Mouse (Mus musculus): Measurements from ENCODE around the gene Fam222b. TPM values are rescaled to one million over a fixed set of nuclear protein-coding genes. Genes with fewer than 3 reads are reported as not detected.
"Not testable (repeated sequence)": the region's sequence is repeated elsewhere in the genome, so short reads cannot be mapped to it uniquely, and the experiment has no call there.

Fam222b gene
- total RNA-seq, 2 experiments from 2014 or later = 26.1 to 26.6 TPM

DNA sequence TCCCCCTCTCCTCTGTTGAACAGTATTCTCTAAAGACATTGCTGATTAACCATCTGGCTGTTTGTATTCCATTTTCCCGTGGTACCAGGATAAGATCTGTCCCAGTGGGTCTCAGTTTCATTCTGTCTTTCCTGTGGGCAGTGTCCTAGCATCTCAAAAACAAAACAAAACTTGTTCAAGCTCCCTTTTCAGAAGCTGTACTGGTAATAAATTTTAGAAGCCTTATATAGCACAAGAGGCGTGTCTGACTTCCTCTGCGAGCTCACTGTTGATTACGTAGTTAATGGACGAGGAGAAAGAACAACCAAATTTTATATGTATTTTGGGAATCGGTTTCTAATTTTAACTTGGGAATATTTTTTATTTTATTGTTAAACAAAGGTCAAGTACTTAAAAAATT lies 31.2 kb downstream of the Fam222b start:
- DNase-seq (ENCODE audit: extremely low spot score in 1 of 2, low spot score in 2 of 2) = no peak
- intact Hi-C loops (cut with DNase I) = no loop called here

DNA sequence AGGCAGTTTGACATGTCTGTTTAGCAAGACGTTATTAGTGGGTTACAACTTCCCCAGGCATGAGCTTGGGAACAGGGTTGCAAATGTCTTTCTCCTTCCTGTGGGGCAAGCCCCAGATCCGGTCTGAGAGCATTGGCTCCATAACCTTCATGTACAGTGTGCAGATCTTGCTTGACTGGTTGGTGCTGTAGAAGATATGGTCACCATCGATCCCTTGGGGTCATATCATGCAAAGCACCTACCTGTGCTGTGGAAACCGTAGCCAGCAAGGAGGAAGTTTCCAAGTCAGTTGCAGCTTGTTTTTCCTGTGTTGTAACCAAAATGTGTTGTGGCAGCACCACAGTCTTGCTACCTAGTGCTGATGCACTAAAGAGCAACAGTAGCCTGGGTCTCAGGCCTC lies 32.3 kb downstream of the Fam222b start:
- DNase-seq (ENCODE audit: extremely low spot score in 1 of 2, low spot score in 2 of 2) = no peak
- intact Hi-C loops (cut with DNase I) = no loop called here

DNA sequence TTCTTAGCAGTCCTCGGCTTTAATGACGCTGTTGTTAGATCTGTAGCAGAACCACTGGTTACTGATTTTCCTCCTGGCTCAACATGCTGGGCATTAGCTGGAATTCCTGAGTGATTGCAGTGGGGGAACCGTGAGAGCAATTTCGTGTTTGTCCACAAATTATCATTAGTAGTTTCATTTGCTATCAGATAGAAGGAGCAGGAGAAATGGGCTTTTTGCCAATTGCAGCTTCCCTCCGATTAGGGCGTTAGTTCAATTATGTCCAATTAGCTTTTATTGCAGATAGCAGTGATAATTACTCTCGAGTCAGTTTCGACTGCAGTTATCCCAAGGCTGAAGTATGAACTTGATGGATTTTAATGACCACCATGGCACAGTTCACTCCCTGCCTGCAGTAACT lies 35.0 kb downstream of the Fam222b start:
- intact Hi-C loops (cut with DNase I) = no loop called here
- DNase-seq (ENCODE audit: extremely low spot score in 1 of 2, low spot score in 2 of 2) = no peak

DNA sequence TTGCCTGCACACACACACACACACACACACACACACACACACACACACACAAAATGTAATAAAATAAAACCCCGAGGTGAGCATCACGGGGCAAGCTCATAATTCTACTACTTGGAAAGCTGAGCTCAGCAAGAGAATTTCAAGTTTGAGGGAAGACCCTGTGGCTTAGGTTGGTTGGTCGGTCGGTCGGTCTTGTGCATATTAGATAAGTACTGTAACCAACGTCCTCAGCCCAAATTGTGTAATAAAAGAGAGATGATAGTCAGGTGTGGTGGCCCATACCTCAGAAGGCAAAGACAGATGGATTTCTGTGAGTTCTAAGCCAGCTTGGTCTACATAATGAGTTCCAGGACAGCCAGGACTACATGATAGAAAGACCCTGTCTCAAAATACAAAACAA lies 39.5 kb downstream of the Fam222b start:
- intact Hi-C loops (cut with DNase I) = no loop called here
- no peak for DNase-seq (ENCODE audit: extremely low spot score in 1 of 2, low spot score in 2 of 2)

DNA sequence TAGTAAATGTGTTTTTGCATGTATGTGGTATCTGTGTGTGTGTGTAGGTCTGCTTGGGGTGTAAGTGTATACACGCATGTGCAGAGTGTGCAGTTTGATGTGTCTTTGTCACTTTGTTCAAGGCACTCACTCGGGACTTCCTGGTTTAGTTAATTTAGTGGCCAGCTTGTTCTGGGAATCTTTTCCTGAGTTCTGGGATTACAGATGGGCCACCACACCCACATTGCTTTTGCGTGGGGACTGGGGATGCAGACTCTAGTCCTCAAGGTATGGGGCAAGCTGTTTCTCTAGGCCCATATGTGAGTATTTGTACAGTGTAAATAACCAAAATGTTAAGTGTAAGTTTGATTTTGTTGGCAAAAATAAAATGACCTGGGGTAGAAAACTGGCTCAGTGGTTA lies 39.9 kb downstream of the Fam222b start:
- no peak for DNase-seq (ENCODE audit: extremely low spot score in 1 of 2, low spot score in 2 of 2)
- intact Hi-C loops (cut with DNase I) = no loop called here

DNA sequence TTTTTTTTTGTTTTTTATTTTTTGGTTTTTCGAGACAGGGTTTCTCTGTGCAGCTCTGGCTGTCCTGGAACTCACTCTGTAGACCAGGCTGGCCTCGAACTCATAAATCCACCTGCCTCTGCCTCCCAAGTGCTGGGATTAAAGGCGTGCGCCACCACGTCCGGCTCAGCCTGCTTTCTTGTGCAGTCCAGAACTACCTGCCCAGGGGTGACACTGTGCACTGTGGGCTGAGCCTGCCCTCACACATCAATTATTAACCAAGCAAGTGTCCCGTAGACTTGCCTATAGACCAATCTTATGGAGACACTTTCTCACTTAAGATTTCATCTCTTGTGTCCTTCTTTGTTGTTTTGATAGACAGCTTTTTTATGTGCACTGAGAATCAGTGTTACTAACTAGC lies 40.9 kb downstream of the Fam222b start:
- intact Hi-C loops (cut with DNase I) = loop anchor here (5.0 kb wide), 1 partner anchor 38 kb away; no protein-coding TSS in a partner anchor
- DNase-seq (ENCODE audit: extremely low spot score in 1 of 2, low spot score in 2 of 2) = not testable (repeated sequence)

DNA sequence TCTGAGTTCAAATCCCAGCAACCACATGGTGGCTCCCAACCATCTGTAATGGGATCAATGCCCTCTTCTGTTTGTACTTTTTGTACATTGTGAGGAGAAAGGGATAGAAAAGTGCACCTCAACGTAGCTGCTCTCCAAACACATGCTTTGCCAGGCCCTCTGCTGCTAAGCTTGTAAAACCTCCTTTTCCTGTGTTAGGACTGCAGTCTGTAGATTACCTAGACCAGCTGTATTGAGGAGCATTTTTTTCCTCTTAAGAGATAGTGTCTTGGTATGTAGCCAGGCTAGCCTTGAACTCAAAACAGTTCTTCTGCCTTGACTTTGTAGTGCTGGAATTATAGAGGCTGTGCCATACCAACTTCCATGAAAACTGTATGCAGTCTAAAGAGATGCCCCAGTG lies 41.7 kb downstream of the Fam222b start:
- intact Hi-C loops (cut with DNase I) = loop anchor here (5.0 kb wide), 1 partner anchor 39 kb away; no protein-coding TSS in a partner anchor
- DNase-seq (ENCODE audit: extremely low spot score in 1 of 2, low spot score in 2 of 2) = no peak

DNA sequence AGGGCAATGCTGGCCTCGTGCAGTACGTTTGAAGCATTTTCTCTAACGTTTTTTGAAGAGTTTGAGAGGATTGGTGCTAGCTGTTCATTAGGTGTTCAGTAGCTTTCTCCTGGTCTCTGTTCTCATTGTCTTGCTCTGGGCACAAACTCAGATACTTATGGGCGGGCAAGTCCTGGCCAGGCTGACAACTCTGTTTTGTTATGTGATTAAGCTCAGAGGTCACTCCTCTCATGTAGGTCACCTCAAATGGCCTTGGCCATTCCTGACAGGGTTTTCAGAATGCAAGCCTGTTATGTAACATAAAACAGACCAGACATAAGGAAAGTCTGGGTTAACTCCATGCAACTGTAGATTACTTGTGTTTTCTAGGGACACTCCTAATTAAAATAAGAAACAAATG lies 43.1 kb downstream of the Fam222b start:
- intact Hi-C loops (cut with DNase I) = loop anchor here (5.0 kb wide), 1 partner anchor 40 kb away; no protein-coding TSS in a partner anchor
- DNase-seq (ENCODE audit: extremely low spot score in 1 of 2, low spot score in 2 of 2) = no peak

DNA sequence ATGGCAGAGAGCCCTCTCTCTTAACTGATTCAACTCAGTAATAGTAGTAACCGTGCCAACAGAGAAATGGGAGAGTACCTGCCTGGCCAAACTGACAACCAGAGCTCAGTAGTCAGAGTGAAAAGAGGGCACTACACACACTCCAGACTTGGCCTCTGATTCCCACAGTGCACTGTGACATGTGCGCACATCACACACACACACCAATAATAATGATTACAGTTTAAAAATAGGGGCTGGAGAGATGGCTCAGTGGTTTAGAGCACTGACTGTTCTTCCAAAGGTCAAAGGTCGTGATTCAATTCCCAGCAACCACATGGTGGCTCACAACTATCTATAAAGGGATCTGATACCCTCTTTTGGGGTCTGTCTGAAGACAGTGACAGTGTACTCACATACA lies 43.6 kb downstream of the Fam222b start:
- DNase-seq (ENCODE audit: extremely low spot score in 1 of 2, low spot score in 2 of 2) = no peak
- intact Hi-C loops (cut with DNase I) = loop anchor here (5.0 kb wide), 1 partner anchor 41 kb away; no protein-coding TSS in a partner anchor

DNA sequence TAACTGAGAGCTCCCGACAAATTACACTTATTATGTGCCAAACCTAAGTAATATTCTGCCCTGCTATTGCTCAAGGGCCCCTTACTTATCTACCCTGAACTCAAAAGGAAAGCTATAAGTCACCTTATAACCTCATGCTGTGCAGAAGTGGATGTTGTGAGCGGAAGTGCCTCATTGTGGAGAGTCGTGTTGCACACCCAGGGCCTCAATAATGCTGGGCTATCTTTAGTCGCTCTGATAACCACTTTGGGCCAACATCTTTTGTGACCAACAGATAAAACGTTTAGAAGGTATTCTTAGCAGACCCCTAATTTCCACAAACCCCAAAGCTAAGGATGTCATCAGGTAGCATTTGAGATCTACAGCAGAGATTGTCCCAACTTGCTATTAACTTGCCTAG lies 46.2 kb downstream of the Fam222b start:
- DNase-seq (ENCODE audit: extremely low spot score in 1 of 2, low spot score in 2 of 2) = no peak

DNA sequence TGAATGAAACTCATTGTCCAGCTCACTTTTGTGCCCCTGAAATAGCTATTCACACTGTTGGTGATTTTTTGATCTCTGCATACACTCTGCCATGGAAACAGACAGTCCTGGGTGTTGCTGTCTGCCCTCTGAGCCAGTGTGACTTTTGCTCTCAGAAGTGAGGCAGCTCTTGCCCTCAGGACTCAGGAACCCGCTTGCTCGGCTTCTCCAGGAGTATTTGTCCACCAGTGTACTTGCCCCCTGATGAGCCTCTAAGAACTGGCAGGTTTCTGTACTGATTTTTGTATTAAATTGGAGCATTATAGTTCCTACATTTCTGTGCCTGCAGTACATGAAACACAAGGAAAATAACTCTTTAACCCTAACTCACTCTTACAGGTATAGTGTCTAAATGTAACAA lies 49.1 kb downstream of the Fam222b start:
- no peak for DNase-seq (ENCODE audit: extremely low spot score in 1 of 2, low spot score in 2 of 2)
- intact Hi-C loops (cut with DNase I) = no loop called here

More for the DNA sequence above, 46.2 kb downstream of the Fam222b start:
- intact Hi-C loops (cut with DNase I) = no loop called here

DNA sequence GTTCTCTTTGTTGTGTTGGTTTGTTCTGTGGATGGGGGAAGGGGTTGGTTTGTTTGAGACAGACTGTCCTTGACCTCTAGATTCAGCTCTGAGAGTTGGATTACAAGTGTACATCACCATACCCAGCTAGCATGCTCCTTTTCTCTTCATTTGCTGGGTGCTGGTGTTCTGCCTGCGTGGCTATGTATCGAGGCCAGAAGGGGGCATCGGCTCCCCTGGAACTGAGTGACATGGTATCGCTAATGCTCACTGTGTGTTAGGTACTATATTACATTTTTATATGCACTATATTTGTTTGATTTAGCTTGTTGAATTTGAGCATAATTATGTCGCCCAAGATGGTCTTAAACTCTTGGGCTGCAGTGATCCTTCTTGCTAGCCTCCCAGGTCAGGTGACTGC lies 51.7 kb downstream of the Fam222b start:
- intact Hi-C loops (cut with DNase I) = no loop called here
- no peak for DNase-seq (ENCODE audit: extremely low spot score in 1 of 2, low spot score in 2 of 2)

DNA sequence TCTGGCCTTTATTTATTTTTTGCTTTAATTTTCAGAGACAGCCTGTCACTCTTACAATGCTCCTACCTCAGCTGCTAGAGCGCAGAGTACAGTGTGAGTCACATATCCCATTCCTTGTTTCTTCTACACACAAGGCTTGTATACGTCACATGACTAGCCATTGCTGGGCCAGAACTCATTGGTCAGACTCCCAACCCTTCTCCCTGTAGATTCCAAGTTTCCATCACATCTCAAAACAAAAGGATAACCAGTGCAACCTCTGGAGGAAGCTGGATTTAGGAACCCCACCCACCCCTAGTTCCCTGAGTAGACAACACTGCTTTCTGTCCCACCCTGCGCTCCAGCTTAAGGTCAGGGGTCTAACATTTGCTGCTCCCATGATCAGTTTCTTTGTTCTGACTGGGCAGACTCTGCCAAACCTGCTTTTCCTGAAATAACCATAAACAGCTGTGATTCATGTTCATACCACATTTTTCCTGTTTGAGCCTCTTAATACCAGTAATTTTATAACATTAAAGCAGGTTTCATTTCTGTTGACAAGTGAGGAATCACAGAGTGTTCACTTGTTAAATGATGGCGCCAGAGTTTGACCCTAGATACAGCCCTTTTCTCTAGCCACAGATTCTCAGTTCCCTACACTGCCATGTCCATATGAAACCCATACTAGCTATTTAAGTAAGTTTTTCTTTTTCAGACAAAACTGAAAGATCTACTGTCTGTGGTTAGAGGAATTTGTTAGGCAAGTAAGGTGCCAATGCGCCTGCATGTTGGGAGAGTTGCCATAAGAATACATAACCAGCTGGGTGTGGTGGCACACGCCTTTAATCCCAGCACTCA lies 52.5 kb downstream of the Fam222b start:
- intact Hi-C loops (cut with DNase I) = no loop called here
- DNase-seq (ENCODE audit: extremely low spot score in 1 of 2, low spot score in 2 of 2) = no peak

DNA sequence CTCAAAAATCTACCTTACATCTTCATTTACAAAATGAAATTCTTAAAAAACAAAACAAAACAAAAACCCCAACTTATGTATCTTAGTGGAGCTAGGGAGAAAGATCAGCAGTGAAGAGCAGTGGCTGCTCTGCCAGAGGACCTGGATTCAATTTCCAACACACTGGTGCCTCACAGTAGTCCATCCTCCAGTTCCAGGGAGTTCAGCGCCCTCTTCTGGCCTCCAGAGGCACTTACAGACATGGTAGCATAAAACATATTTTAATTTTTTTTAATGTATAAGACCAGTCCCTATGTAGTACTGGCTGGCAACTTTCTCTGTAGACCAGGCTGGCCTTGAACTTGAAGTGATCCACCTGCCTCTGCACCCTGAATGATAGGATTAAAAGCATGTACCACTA lies 56.7 kb downstream of the Fam222b start:
- intact Hi-C loops (cut with DNase I) = loop anchor here (5.0 kb wide), 1 partner anchor 89 kb away; no protein-coding TSS in a partner anchor
- no peak for DNase-seq (ENCODE audit: extremely low spot score in 1 of 2, low spot score in 2 of 2)

DNA sequence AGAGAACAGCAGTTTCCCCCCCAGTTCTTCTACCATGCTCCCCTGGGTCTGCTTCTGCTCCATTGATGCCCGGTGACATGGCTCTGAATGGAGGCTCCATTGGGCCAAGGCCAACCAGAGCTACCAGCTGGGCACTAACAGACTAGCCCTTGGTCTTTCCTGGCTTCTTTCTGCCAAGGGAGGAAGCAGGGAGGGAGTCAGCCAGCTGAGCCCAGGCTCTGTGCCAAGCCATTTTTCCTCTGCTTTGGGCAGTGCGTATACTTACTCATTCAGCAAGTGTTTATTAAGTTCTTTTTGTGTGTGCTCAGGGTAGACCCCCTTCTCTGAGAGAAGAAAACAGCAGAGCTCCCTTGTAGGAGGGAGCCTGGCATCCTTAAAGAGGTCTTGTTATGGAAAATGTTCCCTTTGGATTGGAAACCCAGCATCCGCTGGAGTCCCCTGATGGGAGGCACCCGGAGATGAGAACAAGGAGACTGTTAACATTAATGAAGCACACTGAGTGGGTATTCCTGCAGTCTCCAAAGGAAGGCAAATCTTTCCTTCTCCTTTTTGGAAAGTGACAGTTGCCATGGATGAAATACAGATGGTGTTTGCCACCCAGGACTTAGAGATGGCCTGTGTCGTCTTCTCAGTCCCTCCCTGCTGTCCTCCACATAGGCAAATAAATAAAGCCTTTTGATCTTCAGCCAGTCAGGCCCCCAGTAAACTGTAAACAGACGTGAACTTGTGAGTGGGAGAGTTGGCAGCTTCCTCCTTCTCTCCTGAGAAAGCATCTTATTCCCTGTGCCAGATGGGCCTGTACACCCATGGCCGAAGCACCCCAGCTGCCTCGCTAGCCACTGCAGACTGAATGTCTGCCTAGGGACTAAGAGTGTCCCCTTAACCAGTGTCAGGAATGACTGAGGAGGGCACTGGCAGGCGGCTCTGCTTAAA lies 58.1 kb downstream of the Fam222b start:
- intact Hi-C loops (cut with DNase I) = loop anchor here (5.0 kb wide), 1 partner anchor 90 kb away; no protein-coding TSS in a partner anchor
- peak; percentile 89 to 90 for DNase-seq (ENCODE audit: extremely low spot score in 1 of 2, low spot score in 2 of 2)

DNA sequence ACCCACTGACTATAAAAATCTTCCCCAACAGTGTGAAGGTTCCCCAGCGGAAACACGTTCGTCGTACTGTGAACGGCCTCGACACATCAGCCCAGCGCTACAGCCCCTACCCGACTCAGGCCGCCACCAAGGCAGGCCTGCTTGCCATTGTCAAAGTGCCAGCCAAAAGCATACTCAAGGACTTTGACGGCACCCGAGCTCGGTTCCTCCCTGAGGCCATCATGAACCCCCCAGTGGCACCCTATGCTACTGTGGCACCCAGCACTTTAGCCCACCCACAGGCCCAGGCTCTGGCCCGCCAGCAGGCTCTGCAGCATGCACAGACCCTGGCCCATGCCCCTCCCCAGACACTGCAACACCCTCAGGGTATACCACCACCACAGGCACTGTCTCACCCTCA lies 59.3 kb downstream of the Fam222b start:
- intact Hi-C loops (cut with DNase I) = loop anchor here (5.0 kb wide), 1 partner anchor 91 kb away; no protein-coding TSS in a partner anchor
- DNase-seq (ENCODE audit: extremely low spot score in 1 of 2, low spot score in 2 of 2) = peak in 1 of 2 experiments; percentile 44

DNA sequence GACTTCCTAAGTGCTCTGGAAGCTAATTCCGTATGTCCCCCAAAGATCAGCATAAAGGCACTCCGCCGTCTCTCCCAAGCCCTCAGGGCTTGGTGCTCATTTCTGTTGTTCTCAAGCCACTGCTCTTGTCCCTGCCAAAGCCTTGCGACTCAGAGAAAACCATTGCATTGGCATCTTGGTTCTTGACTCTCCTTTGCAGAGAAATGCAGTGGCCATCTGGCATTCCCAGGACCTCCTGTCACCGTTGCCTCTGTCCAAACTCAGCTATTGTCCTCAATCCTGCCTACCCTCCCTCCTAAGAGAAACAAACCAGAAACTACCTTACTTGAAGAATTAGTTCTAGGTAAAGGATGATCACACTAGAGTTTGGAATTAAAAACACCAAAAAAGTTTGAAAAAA lies 61.2 kb downstream of the Fam222b start:
- intact Hi-C loops (cut with DNase I) = loop anchor here (5.0 kb wide), 1 partner anchor 63 kb away; the partner anchor contains the start of gene Fam222b
- DNase-seq (ENCODE audit: extremely low spot score in 1 of 2, low spot score in 2 of 2) = no peak

DNA sequence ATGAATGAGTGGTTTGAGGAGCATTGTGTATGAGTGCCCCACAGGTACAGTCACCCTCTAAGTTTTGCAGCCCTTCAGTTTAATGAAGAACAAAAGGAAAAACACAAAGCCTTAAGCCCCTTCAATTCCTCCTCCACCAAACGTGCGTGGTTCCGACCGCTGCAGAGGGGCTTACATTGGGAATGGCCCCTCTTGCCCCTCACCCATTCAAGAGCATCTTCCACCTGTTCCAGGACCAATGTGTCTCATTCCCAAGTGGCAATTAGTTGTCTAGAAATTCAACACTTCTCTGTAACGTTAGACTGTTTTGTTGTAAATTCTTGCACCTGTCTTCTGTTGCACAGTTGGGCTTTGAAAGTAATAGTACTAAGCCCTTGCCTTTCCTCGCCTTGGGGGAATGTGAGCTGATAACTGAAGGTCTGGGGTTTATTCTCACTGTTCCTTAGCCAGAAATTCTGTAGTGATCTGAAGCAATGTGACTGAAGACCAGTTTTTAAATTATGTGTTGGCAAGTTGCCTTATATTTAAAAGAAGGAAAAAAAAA lies 61.8 kb downstream of the Fam222b start:
- no peak for DNase-seq (ENCODE audit: extremely low spot score in 1 of 2, low spot score in 2 of 2)
- intact Hi-C loops (cut with DNase I) = loop anchor here (5.0 kb wide), 1 partner anchor 64 kb away; the partner anchor contains the start of gene Fam222b

DNA sequence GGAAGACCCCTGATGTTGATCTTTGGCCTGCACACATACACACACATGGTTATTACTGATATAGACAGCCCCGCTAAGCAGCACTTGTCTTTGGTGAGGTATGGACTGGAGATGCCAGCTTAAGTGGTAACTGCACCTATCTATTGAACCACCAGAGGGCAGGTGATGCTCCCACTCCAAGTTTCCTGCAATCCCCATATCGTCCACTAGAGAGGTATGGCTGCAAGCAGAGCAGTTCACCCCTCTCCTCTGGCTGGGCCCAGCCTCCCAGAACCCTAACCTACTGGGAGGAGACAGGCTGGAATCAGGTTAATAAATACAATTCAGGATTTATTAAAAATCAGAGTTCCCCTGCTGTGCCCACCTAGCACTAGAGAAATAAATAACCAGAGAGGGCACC lies 64.6 kb downstream of the Fam222b start:
- peak; percentile 80 to 81 for DNase-seq (ENCODE audit: extremely low spot score in 1 of 2, low spot score in 2 of 2)
- intact Hi-C loops (cut with DNase I) = loop anchor here (5.0 kb wide), 1 partner anchor 67 kb away; the partner anchor contains the start of gene Fam222b

Data from left cerebral cortex, postnatal 10 days (tissue).